Mouse (Mus musculus) G1E (cell line): ENCODE results near the gene Smim1.

Experiments
- CTCF ChIP-seq: IDR thresholded peaks from 2 replicates; pipeline ENCODE4 v1.5.1; 2012; ENCODE audit warnings: low read depth, low read length, inconsistent platforms, mixed read lengths
- GATA1 ChIP-seq: IDR thresholded peaks from 2 replicates; pipeline ENCODE4 v1.6.1; 2012; ENCODE audit warnings: borderline replicate concordance, low read length, inconsistent platforms, mixed read lengths
- TAL1 ChIP-seq: conservative IDR thresholded peaks from 2 replicates; pipeline ENCODE4 v1.6.1; 2012; ENCODE audit warnings: low read depth, low read length, inconsistent platforms, mixed read lengths

- TF ChIP-seq CTCF, result no peak
- TF ChIP-seq TAL1, result no peak
- no peak for TF ChIP-seq GATA1
Measured at GRCm38 (mm10) chr4:154071941-154072340, 45.9 kb upstream of the Smim1 start.
